Mouse (Mus musculus) left cerebral cortex, postnatal 10 days (tissue): ENCODE data around the gene Galnt15. TPM values are rescaled to one million over a fixed set of nuclear protein-coding genes. Genes with fewer than 3 reads are reported as not detected.
"Not testable (repeated sequence)": the region's sequence is repeated elsewhere in the genome, so short reads cannot be mapped to it uniquely, and the experiment has no call there.

Experiments
- DNase-seq, 2 experiments: peaks; one replicate each; pipeline ENCODE4 v3.0.0; 2021 to 2022; ENCODE audit warnings: low spot score in 2 of 2, mixed read lengths in 1 of 2; ENCODE audit errors: extremely low spot score in 1 of 2
- intact Hi-C: fragments of 180-260 bp; cut with DNase I; formaldehyde crosslinking; loops from one replicate; pipeline ENCODE4 v1.15.1; 2025
- total RNA-seq, 2 experiments: library from RNA; stranded (reverse); gene quantifications; 2 replicates each; pipeline ENCODE4 v1.2.3; 2021

The Galnt15 gene
- total RNA-seq, 2 experiments from 2014 or later = 0.75 to 1.6 TPM

DNA sequence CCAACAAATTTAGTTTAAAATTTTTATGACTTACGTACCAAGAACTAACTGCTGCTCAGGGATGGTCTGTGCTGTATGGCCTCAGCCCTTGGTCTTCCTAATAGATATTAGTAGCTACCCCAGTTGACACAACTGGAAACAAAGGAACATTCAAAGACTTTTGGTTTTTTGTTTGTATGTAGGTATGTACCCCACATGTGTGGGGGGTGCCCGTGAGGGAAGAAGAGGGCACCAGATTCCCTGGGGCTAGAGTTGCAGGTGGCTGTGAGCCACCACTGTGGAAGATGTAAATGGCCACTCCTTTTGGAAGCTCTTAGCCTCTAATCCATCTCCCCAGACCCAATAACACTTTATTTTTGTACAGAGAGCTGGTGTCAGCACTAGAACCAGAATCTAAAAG is 54.7 kb downstream of the Galnt15 start:
- intact Hi-C loops = no loop called here
- DNase-seq = no peak

DNA sequence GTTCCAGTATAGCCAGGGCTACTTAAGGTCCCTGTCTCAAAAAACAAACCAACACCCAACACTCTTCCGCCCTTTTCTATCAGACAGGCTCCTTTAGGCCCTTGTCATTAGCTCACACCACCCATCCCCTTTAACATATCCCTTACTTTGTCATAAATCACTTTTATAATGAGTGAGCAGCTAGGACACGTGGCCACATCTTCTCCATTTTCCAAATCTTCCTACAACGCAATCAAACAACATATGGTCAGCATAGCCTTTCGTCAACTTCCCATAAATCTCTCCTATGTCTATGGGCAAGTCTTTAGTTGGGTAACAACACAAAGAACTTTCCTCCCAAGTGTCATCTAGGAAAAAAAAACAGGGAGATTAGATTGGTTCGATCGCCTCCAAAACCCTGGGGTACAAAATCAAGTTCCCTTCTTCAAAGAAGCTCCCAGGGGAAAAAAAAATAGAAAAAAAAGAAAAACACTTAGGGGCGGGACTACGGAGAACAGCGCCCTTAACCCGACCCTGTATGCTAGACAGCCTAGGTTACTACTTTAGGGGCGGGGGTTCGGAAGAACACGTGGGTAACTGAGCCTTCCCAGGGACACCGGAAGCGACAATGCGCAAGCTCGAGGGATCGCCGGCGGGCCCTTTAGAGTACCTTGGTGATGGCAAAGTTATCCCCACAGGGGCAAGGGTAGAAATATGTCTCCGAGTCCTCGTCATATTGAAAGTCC is 56.1 kb downstream of the Galnt15 start, which contains the start of gene Oxnad1:
TSS of gene Oxnad1 (plus strand) at position 614 of the 725 bp plus-strand sequence.
- intact Hi-C loops = no loop called here
- peak; percentile 88 to 91 for DNase-seq

- DNase-seq = peak; percentile 99
- intact Hi-C loops = no loop called here
Observed at GRCm38 (mm10) chr14:32085486-32086201, 56.9 kb downstream of the Galnt15 start, which contains the start of gene Dph3. Dph3 (minus strand) TSS chr14:32085729.

GRCm38 (mm10) chr14:32086226-32086625 is 57.4 kb downstream of the Galnt15 start:
- intact Hi-C loops = no loop called here
- DNase-seq = no peak

DNA sequence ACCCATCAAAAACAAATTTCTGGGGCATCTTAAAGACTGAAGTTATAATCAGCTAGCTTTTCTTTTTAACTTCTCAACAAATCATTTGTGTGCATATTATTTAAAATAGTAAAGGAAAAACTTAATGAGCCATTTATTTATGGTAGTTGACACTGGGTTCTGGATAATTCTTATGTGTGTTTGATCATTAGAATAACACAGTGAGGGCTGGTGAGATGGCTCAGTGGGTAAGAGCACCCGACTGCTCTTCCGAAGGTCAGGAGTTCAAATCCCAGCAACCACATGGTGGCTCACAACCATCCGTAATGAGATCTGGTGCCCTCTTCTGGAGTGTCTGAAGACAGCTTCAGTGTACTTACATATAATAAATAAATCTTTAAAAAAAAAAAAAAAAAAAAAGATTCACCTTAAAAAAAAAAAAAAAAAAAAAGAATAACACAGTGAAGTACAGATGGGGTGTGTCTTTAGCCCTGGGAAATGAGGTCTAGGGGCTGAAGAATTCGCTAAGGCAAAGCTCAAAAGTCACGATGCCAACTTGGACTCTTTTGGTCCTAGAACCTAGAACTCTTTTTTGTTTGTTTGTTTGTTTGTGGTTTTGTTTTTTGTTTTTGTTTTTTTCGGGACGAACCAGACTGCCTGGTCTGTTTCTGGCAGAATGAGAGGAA is 58.9 kb downstream of the Galnt15 start:
- DNase-seq, intact Hi-C loops: not testable (repeated sequence)

- DNase-seq = no peak
- intact Hi-C loops = no loop called here
Observed at GRCm38 (mm10) chr14:32091124-32091523, 62.3 kb downstream of the Galnt15 start.

- no peak for DNase-seq
- intact Hi-C loops = no loop called here
Observed at GRCm38 (mm10) chr14:32091704-32092103, 62.9 kb downstream of the Galnt15 start.

DNA sequence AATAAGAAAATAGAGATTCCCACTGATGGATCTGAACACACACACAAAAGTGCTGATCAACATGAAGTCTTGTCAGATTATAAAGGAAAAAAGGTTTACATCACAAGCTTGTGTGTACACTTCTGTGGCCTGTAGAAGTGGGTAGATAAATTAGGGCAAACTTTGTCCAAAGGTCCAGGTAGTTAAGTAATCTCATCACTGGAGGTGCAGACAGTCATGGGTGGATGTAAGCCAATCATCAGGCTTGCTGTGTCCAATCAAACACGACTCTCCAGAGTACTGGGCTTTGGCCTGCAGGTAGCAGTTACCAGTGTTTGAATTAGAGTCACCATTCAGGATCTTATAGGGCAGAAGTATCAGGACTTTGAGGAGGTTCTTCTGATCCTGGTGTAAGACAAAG is 64.2 kb downstream of the Galnt15 start:
- DNase-seq = no peak
- intact Hi-C loops = no loop called here

- intact Hi-C loops = no loop called here
- DNase-seq = no peak
Observed at GRCm38 (mm10) chr14:32093500-32094117, 64.8 kb downstream of the Galnt15 start.

GRCm38 (mm10) chr14:32095646-32096045 is 66.9 kb downstream of the Galnt15 start:
- no peak for DNase-seq
- intact Hi-C loops = no loop called here

- no peak for DNase-seq
- intact Hi-C loops = no loop called here
Observed at GRCm38 (mm10) chr14:32096740-32097139, 68.0 kb downstream of the Galnt15 start.

- DNase-seq = no peak
- intact Hi-C loops = no loop called here
Observed at GRCm38 (mm10) chr14:32097691-32098090, 68.9 kb downstream of the Galnt15 start.

DNA sequence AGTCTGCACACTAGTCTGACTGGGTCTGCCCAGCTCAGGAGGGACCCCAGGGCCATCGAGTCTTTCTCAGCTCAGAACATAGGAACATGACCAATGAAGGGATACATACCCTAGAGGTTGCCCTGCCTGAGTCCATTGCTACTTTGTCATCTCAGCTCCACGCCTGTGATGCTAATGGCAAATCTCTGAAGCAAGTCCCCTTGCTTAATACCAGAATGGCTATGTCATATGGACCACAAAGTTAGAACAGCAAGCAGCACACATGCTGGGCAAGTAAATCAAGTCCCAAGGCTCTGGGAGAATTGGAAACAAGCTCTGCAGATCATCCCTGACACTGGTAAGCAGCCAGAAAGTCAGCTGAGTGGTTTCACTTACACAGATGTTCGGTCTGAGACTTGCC is 70.2 kb downstream of the Galnt15 start:
- no peak for DNase-seq
- intact Hi-C loops = no loop called here

DNA sequence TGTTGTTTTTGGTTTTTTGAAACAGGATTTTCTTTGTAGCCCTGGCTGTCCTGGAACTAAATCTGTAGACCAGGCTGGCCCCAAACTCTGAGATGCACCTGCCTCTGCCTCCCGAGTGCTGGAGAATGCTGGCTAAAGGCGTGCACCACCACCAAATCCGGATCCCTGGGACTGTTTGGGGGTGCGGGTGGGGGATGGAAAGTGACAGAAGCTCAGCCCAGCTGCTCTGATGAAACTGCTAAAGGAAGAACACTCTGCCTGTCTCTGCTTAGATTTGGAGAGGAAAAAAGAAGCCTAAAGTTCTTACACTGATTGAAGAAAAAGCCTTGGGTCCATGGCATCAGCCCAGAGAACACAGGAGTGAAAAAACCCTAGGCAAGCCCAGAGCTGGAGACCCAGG is 74.8 kb downstream of the Galnt15 start:
- DNase-seq = no peak
- intact Hi-C loops = no loop called here

GRCm38 (mm10) chr14:32105663-32106062 is 76.9 kb downstream of the Galnt15 start:
- no peak for DNase-seq
- intact Hi-C loops = no loop called here

GRCm38 (mm10) chr14:32106911-32107310 is 78.1 kb downstream of the Galnt15 start:
- intact Hi-C loops = no loop called here
- DNase-seq = no peak
